Mouse (Mus musculus) forebrain, embryonic 14.5 days (tissue): Measurements from ENCODE around the gene Gm39566. TPM values are rescaled to one million over a fixed set of nuclear protein-coding genes. Genes with fewer than 3 reads are reported as not detected.

Source experiments
- ATAC-seq: fragments of 200-750 bp; cut with Nextera tagmentation; 2 replicates; pipeline ENCODE4 v1.8.0; 2017; ENCODE audit warnings: mild to moderate bottlenecking, moderate library complexity
- DNase-seq: peaks from one replicate; pipeline ENCODE4 v3.0.0-alpha.2; 2015; ENCODE audit warnings: low spot score
- H3K27ac ChIP-seq: fragments of 300-500 bp; sonication (generic); 2 replicates; pipeline ENCODE4 v1.5.1; 2014; ENCODE audit warnings: low read depth, mild to moderate bottlenecking, control low read depth, low read length, moderate library complexity
- H3K27me3 ChIP-seq: fragments of 300-500 bp; sonication (generic); replicated peaks from 2 replicates; pipeline ENCODE4 v1.6.1; 2014; ENCODE audit warnings: low read length, control low read depth, mixed read lengths; ENCODE audit not compliant: control insufficient read depth, insufficient read depth
- H3K36me3 ChIP-seq: fragments of 300-500 bp; sonication (generic); 2 replicates; pipeline ENCODE4 v1.6.1; 2014; ENCODE audit warnings: low read length, control low read depth; ENCODE audit not compliant: control insufficient read depth, insufficient read depth
- H3K4me1 ChIP-seq: fragments of 300-500 bp; sonication (generic); 2 replicates; pipeline ENCODE4 v1.6.1; 2014; ENCODE audit warnings: antibody characterized with exemption, low read length, control low read depth; ENCODE audit not compliant: control insufficient read depth, insufficient read depth
- H3K4me2 ChIP-seq: fragments of 300-500 bp; sonication (generic); 2 replicates; pipeline ENCODE4 v1.6.1; 2014; ENCODE audit warnings: mild to moderate bottlenecking, control low read depth, low read length
- H3K4me3 ChIP-seq: fragments of 300-500 bp; sonication (generic); 2 replicates; pipeline ENCODE4 v1.5.1; 2014; ENCODE audit warnings: low read depth, low read length, control low read depth
- H3K9ac ChIP-seq: fragments of 300-500 bp; sonication (generic); 2 replicates; pipeline ENCODE4 v1.6.1; 2014; ENCODE audit warnings: mild to moderate bottlenecking, low read length, control low read depth, moderate library complexity
- H3K9me3 ChIP-seq: fragments of 300-500 bp; sonication (generic); replicated peaks from 2 replicates; pipeline ENCODE4 v1.6.1; 2016; ENCODE audit warnings: low read length, control low read depth, mixed read lengths; ENCODE audit not compliant: control insufficient read depth
- WGBS: fragments of 180-500 bp; shearing (Covaris S2); extraction: QIAGEN DNeasy Blood & Tissue Kit; methylation state at CpG from one replicate; pipeline ENCODE4 v1.1.7; 2014; 5-methylcytosine and 5-hydroxymethylcytosine counted together
- polyA plus RNA-seq: library from polyadenylated mRNA; unstranded; fragments of >200 nt; fragmentation: Nextera tagmentation; extraction: Ambion mirVana; gene quantifications from 2 replicates; pipeline ENCODE4 v1.2.1, GENCODE M21; 2014

Gm39566 gene
- polyA plus RNA-seq, 1 experiment from 2014 or later, result not detected

DNA sequence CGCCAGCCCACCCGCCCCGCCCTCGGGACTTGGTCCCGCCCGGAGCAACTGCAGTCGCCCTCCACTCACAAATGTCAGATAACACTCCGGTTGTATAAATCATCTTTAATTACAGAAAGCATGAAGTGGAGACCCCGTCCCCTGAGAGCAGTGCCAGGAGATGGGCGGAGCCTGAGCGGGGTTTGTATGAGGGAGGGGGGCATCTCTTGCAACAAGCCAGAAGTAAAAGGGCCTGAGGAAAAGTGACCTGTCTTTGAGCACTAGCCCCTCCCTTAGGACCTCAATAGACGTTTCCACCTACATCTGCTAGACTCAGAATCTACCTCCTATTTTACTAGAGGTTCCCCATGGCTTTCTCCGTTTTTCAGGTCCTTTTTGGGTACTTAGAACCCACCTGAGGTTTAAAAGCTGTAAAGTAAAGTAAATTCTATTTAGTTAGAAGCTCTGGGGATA is 19.1 kb downstream of the Gm39566 start:
- peaks cover 17% of the 10 kb centered on the region for H3K4me1 ChIP-seq
- no peak overlapping the region for H3K27ac ChIP-seq
- no peaks in the 10 kb centered on the region; the same call in 1 of the 2 replicates for H3K27me3 ChIP-seq
- DNase-seq (no peak), ATAC-seq (no peak)
- H3K36me3 ChIP-seq, result no peaks in the 10 kb centered on the region
- peak overlapping the region; percentile 52; the same call in 1 of the 2 replicates for H3K9ac ChIP-seq
- H3K4me2 ChIP-seq, result peak overlapping the region; percentile 75
- no peaks in the 10 kb centered on the region for H3K9me3 ChIP-seq
- 2% methylated on average over 13 of the region's 13 CpGs for WGBS
- peak overlapping the region; percentile 37 for H3K4me3 ChIP-seq

DNA sequence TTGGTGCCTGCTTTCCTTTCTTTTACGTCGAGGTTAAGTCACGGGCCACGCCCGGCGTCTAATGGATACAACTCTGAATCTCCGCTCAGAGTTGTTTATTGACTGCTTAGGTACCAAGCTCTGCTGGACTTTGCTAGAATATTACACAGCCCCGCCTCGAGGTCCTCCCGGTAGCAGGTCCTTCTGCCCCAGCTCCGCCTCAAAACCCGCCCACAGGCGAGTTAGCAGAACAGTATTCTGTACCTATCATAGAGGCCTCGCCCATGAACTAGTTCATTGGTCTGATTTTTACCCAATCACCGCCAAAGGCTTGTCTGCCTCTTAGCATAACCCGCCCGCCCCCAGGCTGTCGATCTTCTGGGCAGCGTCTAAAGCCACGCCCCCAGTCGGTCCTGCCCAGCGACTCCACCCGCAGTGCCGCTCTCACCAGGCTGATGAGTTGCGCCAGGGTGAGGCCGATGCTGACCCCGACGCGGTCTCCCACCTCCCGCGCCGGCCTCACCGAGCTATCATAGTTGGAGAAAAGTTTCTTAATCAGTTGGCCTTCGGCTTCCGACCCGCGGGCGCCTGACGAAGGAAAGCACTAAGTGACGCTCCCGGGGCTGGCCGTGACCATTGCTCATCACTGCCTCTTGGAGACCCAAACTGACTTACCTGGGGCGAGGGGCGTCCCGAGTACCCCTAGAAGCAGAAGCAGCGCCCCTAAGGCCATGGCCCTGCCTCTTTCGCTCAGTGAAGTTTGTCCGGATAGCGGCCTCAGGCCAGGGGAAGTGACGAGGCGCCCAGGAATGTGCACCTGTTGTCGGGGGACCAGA is 19.7 kb downstream of the Gm39566 start, which contains the start of gene Chrnb1:
Gene Chrnb1 (minus strand): TSS at position 776 of the 815 bp plus-strand sequence.
- Histone ChIP-seq H3K27ac (no peak within 1 kb of the TSS), H3K4me3 (peak within 1 kb of the TSS; percentile 37), H3K9ac (peak within 1 kb of the TSS; percentile 52), H3K9me3 (no peaks in the 10 kb centered on the region), H3K27me3 (no peaks in the 10 kb centered on the region; the same call in 1 of the 2 replicates), H3K4me2 (peak within 1 kb of the TSS; percentile 75), H3K4me1 (peaks cover 15% of the 10 kb centered on the region), H3K36me3 (no peaks in the 10 kb centered on the region)
- ATAC-seq (peak; percentile 93), DNase-seq (peak; percentile 96)
- WGBS, result 3% methylated on average over 52 of the region's 52 CpGs

DNA sequence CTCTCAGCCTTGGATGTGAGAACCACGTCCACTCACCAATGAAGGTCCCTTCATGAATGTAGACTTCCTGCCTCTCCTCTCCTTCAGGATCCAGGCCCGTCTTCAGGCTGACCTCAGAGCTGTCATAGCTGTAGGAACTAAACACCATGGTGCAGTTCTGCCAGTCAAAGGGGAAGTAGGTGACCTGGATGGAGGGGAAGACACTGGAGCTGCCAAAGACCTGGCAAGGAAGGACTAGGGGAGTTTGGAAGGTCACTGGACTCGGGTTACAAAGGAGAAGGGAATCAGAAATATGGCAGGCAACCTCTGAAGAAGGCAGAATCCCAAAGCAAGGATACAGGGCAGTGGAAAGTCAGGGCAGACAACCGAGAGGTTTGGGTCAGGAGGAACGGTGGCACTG is 21.7 kb downstream of the Gm39566 start:
- H3K27me3 ChIP-seq, result no peaks in the 10 kb centered on the region; the same call in 1 of the 2 replicates
- no peaks in the 10 kb centered on the region for H3K9me3 ChIP-seq
- DNase-seq (no peak), ATAC-seq (no peak)
- no peak overlapping the region for H3K27ac ChIP-seq
- no peak overlapping the region for H3K9ac ChIP-seq
- WGBS, result 56% methylated on average over 5 of the region's 5 CpGs
- H3K4me1 ChIP-seq, result no peaks in the 10 kb centered on the region
- H3K36me3 ChIP-seq, result no peaks in the 10 kb centered on the region
- no peak overlapping the region for H3K4me3 ChIP-seq
- H3K4me2 ChIP-seq, result no peak overlapping the region

DNA sequence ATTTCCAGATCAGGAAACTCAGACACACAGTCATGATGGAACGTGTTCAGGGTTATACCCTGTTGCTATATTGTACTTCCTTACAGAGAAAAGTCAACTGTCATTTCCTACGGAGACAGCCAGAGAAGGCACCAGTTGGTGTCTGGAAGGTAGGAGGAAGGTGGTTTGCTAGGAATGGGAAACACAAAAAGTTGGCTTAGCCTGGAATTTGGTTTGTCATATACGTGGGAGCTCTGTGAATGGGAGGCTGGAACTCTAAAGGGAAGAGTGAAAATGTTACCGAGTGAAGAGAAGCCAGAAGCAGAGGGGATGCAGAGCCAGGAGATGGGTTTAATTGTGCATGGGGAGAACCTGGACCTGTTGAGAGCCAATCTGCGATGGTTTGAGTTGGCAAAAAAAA is 23.7 kb downstream of the Gm39566 start:
- 76% methylated on average over 5 of the region's 5 CpGs for WGBS

DNA sequence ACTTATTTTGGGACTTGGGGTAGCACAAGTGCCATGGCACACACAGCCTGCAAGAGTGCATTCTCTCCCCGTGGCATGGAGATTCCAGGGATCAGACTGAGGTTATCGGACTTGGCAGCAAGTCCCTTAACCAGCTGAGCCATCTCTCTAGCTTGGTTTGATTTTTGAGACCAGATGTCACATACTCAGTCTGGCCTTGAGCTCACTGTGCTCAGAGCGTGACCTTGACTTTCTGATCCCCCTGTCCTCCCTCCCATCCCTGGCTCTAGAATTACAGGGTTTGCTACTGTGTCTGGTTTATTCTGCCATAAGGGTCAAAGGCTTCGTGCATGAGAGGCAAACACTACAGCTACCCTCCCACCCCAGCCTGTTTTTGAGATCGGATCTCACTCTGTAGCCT is 25.7 kb downstream of the Gm39566 start:
- no peak for DNase-seq
- Histone ChIP-seq H3K4me2 (no peak overlapping the region), H3K27me3 (no peaks in the 10 kb centered on the region), H3K9me3 (no peaks in the 10 kb centered on the region), H3K4me1 (no peaks in the 10 kb centered on the region), H3K9ac (no peak overlapping the region), H3K27ac (no peak overlapping the region), H3K4me3 (no peak overlapping the region), H3K36me3 (no peaks in the 10 kb centered on the region)
- no peak for ATAC-seq
- WGBS, result 74% methylated on average over 5 of the region's 5 CpGs

More for the DNA sequence above, 23.7 kb downstream of the Gm39566 start:
- H3K27me3 ChIP-seq, result no peaks in the 10 kb centered on the region
- DNase-seq, result no peak
- H3K4me3 ChIP-seq, result no peak overlapping the region
- H3K9me3 ChIP-seq, result no peaks in the 10 kb centered on the region
- H3K4me1 ChIP-seq, result no peaks in the 10 kb centered on the region
- no peak overlapping the region for H3K9ac ChIP-seq
- no peak overlapping the region for H3K27ac ChIP-seq
- H3K4me2 ChIP-seq, result no peak overlapping the region
- no peaks in the 10 kb centered on the region for H3K36me3 ChIP-seq
- ATAC-seq, result no peak

DNA sequence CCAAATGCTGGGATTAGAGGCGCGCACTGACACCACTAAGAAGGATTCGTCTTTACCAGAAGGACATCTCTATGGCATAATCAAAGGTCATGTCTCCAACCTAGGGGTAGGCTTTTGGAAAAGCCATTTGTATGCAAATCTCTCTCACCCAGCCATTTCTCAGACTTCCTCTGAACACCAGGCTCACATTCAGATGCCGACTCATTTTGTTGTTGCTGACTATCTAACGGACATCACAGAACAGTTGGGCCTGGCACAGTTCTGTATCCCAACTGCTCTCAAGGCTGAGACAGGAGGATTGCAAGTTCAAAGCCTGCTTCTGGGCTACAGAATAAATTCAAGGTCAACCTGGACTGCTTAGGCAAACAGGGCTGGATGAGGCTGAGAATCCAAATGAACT is 27.8 kb downstream of the Gm39566 start:
- no peak overlapping the region for H3K4me3 ChIP-seq
- H3K9me3 ChIP-seq, result no peaks in the 10 kb centered on the region
- no peak for DNase-seq
- no peaks in the 10 kb centered on the region for H3K27me3 ChIP-seq
- H3K27ac ChIP-seq, result no peak overlapping the region
- H3K4me2 ChIP-seq, result no peak overlapping the region
- ATAC-seq, result no peak
- no peaks in the 10 kb centered on the region for H3K4me1 ChIP-seq
- WGBS, result 88% methylated on average over 5 of the region's 5 CpGs
- H3K36me3 ChIP-seq, result no peaks in the 10 kb centered on the region
- no peak overlapping the region for H3K9ac ChIP-seq

DNA sequence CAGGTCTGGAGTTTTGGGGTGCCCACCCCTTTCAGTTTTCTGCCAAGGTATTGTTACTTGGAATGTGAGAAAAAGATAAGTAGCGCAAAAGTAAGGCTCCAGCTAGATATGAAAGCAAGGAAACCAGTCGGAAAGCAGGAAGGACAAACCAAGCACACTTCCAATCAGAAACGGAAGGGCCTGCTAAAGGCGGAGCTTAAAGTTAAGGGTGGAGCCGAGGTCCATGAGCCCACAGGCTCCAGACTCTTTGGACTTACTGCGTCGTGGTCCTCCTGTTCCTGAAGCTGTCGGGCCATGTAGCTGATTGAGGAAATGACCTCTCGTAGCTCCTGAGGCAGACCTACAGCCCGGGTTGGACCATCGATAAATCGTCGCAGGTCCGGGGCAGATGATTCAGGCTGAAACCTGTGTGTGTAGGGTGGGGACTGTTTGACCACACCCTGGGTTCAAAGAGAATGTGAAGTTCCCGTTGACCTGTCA is 30.3 kb downstream of the Gm39566 start:
- H3K9ac ChIP-seq, result no peak overlapping the region
- WGBS, result 54% methylated on average over 15 of the region's 15 CpGs
- no peak overlapping the region for H3K27ac ChIP-seq
- ATAC-seq (no peak), DNase-seq (no peak)
- no peaks in the 10 kb centered on the region for H3K36me3 ChIP-seq
- no peaks in the 10 kb centered on the region for H3K27me3 ChIP-seq
- H3K4me2 ChIP-seq, result no peak overlapping the region
- H3K9me3 ChIP-seq, result no peaks in the 10 kb centered on the region
- H3K4me3 ChIP-seq, result no peak overlapping the region
- H3K4me1 ChIP-seq, result no peaks in the 10 kb centered on the region

DNA sequence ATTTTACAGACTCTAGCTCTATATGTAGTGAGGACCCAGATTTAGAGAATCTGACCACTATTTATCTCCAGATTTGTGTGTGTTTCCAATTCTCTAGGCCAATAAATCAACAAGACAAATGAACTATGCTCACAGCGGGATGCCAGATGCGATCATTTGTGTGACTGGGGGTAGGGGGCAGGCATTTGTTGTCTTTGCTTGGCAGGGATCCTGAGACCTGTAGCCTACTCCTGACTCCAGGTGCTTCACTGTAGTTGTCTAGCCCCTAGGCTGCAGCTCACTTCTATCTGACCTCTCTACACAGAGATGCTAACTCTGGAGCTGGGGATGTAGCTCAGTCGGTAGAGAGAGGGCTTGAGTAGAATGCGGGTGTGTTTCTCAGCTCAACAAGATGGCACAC is 33.3 kb downstream of the Gm39566 start:
- Histone ChIP-seq H3K4me2 (no peak overlapping the region), H3K27me3 (no peaks in the 10 kb centered on the region), H3K36me3 (no peaks in the 10 kb centered on the region), H3K9me3 (no peaks in the 10 kb centered on the region), H3K27ac (no peak overlapping the region), H3K9ac (no peak overlapping the region), H3K4me1 (no peaks in the 10 kb centered on the region), H3K4me3 (no peak overlapping the region)
- no peak for ATAC-seq
- WGBS, result 38% methylated on average over 4 of the region's 4 CpGs
- DNase-seq, result no peak

DNA sequence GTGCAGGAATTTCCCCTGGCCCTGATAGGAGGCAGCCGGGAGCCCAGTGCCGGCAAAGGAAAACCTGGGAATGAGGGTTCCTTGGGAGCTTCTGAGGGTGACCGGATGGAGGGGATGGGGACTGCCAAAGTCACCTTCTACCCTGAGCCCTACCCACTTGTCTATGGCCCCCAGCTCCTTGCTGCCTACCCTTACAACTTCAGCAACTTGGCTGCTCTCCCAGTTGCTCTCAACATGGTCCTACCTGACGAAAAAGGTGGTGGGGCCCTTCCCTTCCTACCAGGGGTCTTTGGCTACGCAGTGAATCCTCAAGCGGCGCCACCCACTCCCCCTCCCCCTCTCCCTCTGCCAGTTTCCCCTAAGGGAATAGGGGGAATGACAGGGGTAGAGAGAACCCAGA is 36.1 kb downstream of the Gm39566 start:
- Histone ChIP-seq H3K4me2 (no peak overlapping the region), H3K27me3 (no peaks in the 10 kb centered on the region), H3K27ac (no peak overlapping the region), H3K9me3 (no peaks in the 10 kb centered on the region), H3K4me1 (no peaks in the 10 kb centered on the region), H3K4me3 (no peak overlapping the region), H3K9ac (no peak overlapping the region), H3K36me3 (0 out of 2 replicates have a peak, but pooled peaks cover 3% of the 10 kb centered on the region)
- ATAC-seq (no peak), DNase-seq (no peak)
- 54% methylated on average over 7 of the region's 7 CpGs for WGBS
